Mouse (Mus musculus) limb, embryonic 12.5 days (tissue): Measurements from ENCODE around the gene Nme2. TPM values are rescaled to one million over a fixed set of nuclear protein-coding genes. Genes with fewer than 3 reads are reported as not detected.

ENCODE experiments used
- ATAC-seq: fragments of 200-750 bp; cut with Nextera tagmentation; 2 replicates; pipeline ENCODE4 v1.8.0; 2017; ENCODE audit warnings: low read depth, moderate TSS enrichment; ENCODE audit not compliant: insufficient number of reproducible peaks, insufficient read depth, low FRiP score, low TSS enrichment
- H3K27ac ChIP-seq: fragments of 300-500 bp; sonication (generic); 2 replicates; pipeline ENCODE4 v1.5.1; 2016; ENCODE audit warnings: mild to moderate bottlenecking, moderate library complexity
- H3K27me3 ChIP-seq: fragments of 300-500 bp; sonication (generic); 2 replicates; pipeline ENCODE4 v1.6.1; 2016; ENCODE audit warnings: mild to moderate bottlenecking, moderate library complexity
- H3K36me3 ChIP-seq: fragments of 300-500 bp; sonication (generic); 2 replicates; pipeline ENCODE4 v1.6.1; 2016; ENCODE audit warnings: mild to moderate bottlenecking, moderate library complexity
- H3K4me1 ChIP-seq: fragments of 300-500 bp; sonication (generic); replicated peaks from 2 replicates; pipeline ENCODE4 v1.6.1; 2016
- H3K4me2 ChIP-seq: fragments of 300-500 bp; sonication (generic); 2 replicates; pipeline ENCODE4 v1.6.1; 2016; ENCODE audit warnings: mild to moderate bottlenecking, moderate library complexity
- H3K4me3 ChIP-seq: fragments of 300-500 bp; sonication (generic); replicated peaks from 2 replicates; pipeline ENCODE4 v1.5.1; 2016; ENCODE audit warnings: mild to moderate bottlenecking
- H3K9ac ChIP-seq: fragments of 300-500 bp; sonication (generic); replicated peaks from 2 replicates; pipeline ENCODE4 v1.6.1; 2016; ENCODE audit warnings: mild to moderate bottlenecking, moderate library complexity
- H3K9me3 ChIP-seq: fragments of 300-500 bp; sonication (generic); 2 replicates; pipeline ENCODE4 v1.6.1; 2016; ENCODE audit warnings: mild to moderate bottlenecking, moderate library complexity
- WGBS: fragments of 180-500 bp; shearing (Covaris S2); methylation state at CpG from one replicate; pipeline ENCODE4 v1.1.7; 2016; 5-methylcytosine and 5-hydroxymethylcytosine counted together
- polyA plus RNA-seq: library from polyadenylated mRNA; unstranded; fragments of >200 nt; fragmentation: Nextera tagmentation; extraction: Ambion mirVana; gene quantifications from 2 replicates; pipeline ENCODE4 v1.2.1, GENCODE M21; 2016

Nme2 gene
- 197 and 217 TPM in 2 replicates for polyA plus RNA-seq

GRCm38 (mm10) chr11:93956159-93956558 lies at the start of gene Nme2:
TSS of gene Nme2 (minus strand) at chr11:93956259.
- H3K36me3 ChIP-seq = peaks cover 66% of the 10 kb centered on the region

GRCm38 (mm10) chr11:94003346-94003745 lies 47.3 kb upstream of the Nme2 start:
- H3K27ac ChIP-seq = no peak overlapping the region
- no peaks in the 10 kb centered on the region for H3K36me3 ChIP-seq
- H3K9me3 ChIP-seq = no peaks in the 10 kb centered on the region
- WGBS = 95% methylated on average over 2 of the region's 2 CpGs
- no peak overlapping the region for H3K4me2 ChIP-seq
- H3K4me3 ChIP-seq = no peak overlapping the region
- no peak for ATAC-seq
- no peaks in the 10 kb centered on the region for H3K4me1 ChIP-seq
- H3K9ac ChIP-seq = no peak overlapping the region
- no peaks in the 10 kb centered on the region for H3K27me3 ChIP-seq

More at GRCm38 (mm10) chr11:93956159-93956558, at the start of gene Nme2:
- Histone ChIP-seq H3K9ac (peak within 1 kb of the TSS; percentile 79), H3K4me2 (peak within 1 kb of the TSS; percentile 86), H3K27ac (peak within 1 kb of the TSS; percentile 89), H3K4me1 (peaks cover 32% of the 10 kb centered on the region), H3K4me3 (peak within 1 kb of the TSS; percentile 73), H3K27me3 (no peaks in the 10 kb centered on the region), H3K9me3 (no peaks in the 10 kb centered on the region)
- 3% methylated on average over 6 of the region's 6 CpGs for WGBS
- ATAC-seq = peak; percentile 30; the same call in 1 of the 2 replicates

GRCm38 (mm10) chr11:93999276-93999675 lies 43.2 kb upstream of the Nme2 start:
- Histone ChIP-seq H3K27me3 (no peaks in the 10 kb centered on the region), H3K4me3 (no peak overlapping the region), H3K9ac (no peak overlapping the region), H3K4me2 (no peak overlapping the region), H3K36me3 (no peaks in the 10 kb centered on the region), H3K9me3 (no peaks in the 10 kb centered on the region), H3K27ac (no peak overlapping the region), H3K4me1 (peaks cover 14% of the 10 kb centered on the region)
- no peak for ATAC-seq

- Histone ChIP-seq H3K36me3 (no peaks in the 10 kb centered on the region), H3K4me3 (peak overlapping the region; percentile 88), H3K27ac (no peak overlapping the region), H3K9me3 (no peaks in the 10 kb centered on the region), H3K9ac (peak overlapping the region; percentile 89), H3K4me2 (peak overlapping the region; percentile 87), H3K4me1 (peaks cover 14% of the 10 kb centered on the region), H3K27me3 (no peaks in the 10 kb centered on the region)
- ATAC-seq = no peak
- 35% methylated on average over 13 of the region's 13 CpGs for WGBS
These were observed 41.2 kb upstream of the Nme2 start for GRCm38 (mm10) chr11:93997141-93997775.

GRCm38 (mm10) chr11:93996306-93997140 lies 40.5 kb upstream of the Nme2 start:
- Histone ChIP-seq H3K9me3 (no peaks in the 10 kb centered on the region), H3K27me3 (no peaks in the 10 kb centered on the region), H3K9ac (peak overlapping the region; percentile 89), H3K36me3 (no peaks in the 10 kb centered on the region), H3K4me1 (peaks cover 14% of the 10 kb centered on the region), H3K4me2 (peak overlapping the region; percentile 87), H3K27ac (peak overlapping the region; percentile 93), H3K4me3 (peak overlapping the region; percentile 88)
- ATAC-seq = peak; percentile 76
- WGBS = under 1% methylated on average over 58 of the region's 58 CpGs

GRCm38 (mm10) chr11:93995720-93996305 lies 39.8 kb upstream of the Nme2 start, which contains the start of gene Spag9:
TSS of gene Spag9 (plus strand) at chr11:93996091.
- peak; percentile 90 for ATAC-seq
- WGBS = under 1% methylated on average over 58 of the region's 70 CpGs

GRCm38 (mm10) chr11:93995111-93995719 lies 39.2 kb upstream of the Nme2 start:
- Histone ChIP-seq H3K4me1 (peaks cover 14% of the 10 kb centered on the region), H3K36me3 (no peaks in the 10 kb centered on the region), H3K27ac (peak overlapping the region; percentile 89), H3K27me3 (no peaks in the 10 kb centered on the region), H3K9ac (peak overlapping the region; percentile 70), H3K4me2 (peak overlapping the region; percentile 87), H3K9me3 (no peaks in the 10 kb centered on the region), H3K4me3 (peak overlapping the region; percentile 88)
- ATAC-seq = peak; percentile 37
- 9% methylated on average over 15 of the region's 15 CpGs for WGBS

More at GRCm38 (mm10) chr11:93995720-93996305, 39.8 kb upstream of the Nme2 start, which contains the start of gene Spag9:
- Histone ChIP-seq H3K36me3 (no peaks in the 10 kb centered on the region), H3K27ac (peak within 1 kb of the TSS; percentile 93), H3K9me3 (no peaks in the 10 kb centered on the region), H3K4me2 (peak within 1 kb of the TSS; percentile 87), H3K27me3 (no peaks in the 10 kb centered on the region), H3K9ac (peak within 1 kb of the TSS; percentile 89), H3K4me3 (peak within 1 kb of the TSS; percentile 88), H3K4me1 (peaks cover 14% of the 10 kb centered on the region)

- Histone ChIP-seq H3K4me1 (peaks cover 14% of the 10 kb centered on the region), H3K9me3 (no peaks in the 10 kb centered on the region), H3K27ac (no peak overlapping the region), H3K36me3 (no peaks in the 10 kb centered on the region), H3K4me3 (peak overlapping the region; percentile 88; the same call in 1 of the 2 replicates), H3K9ac (no peak overlapping the region), H3K27me3 (no peaks in the 10 kb centered on the region), H3K4me2 (peak overlapping the region; percentile 87)
- ATAC-seq = no peak
- WGBS = 63% methylated on average over 5 of the region's 5 CpGs
These were observed 38.5 kb upstream of the Nme2 start for GRCm38 (mm10) chr11:93994531-93994930.

GRCm38 (mm10) chr11:93988328-93989062 lies 32.4 kb upstream of the Nme2 start:
- WGBS = 66% methylated on average over 12 of the region's 12 CpGs
- Histone ChIP-seq H3K27me3 (no peaks in the 10 kb centered on the region), H3K4me1 (no peaks in the 10 kb centered on the region), H3K4me3 (no peak overlapping the region), H3K4me2 (no peak overlapping the region), H3K36me3 (no peaks in the 10 kb centered on the region), H3K9me3 (no peaks in the 10 kb centered on the region), H3K9ac (no peak overlapping the region), H3K27ac (no peak overlapping the region)
- no peak for ATAC-seq

GRCm38 (mm10) chr11:93987625-93988327 lies 31.7 kb upstream of the Nme2 start:
- ATAC-seq = no peak
- H3K4me3 ChIP-seq = no peak overlapping the region
- no peak overlapping the region for H3K9ac ChIP-seq
- no peaks in the 10 kb centered on the region for H3K9me3 ChIP-seq
- no peaks in the 10 kb centered on the region for H3K27me3 ChIP-seq
- no peaks in the 10 kb centered on the region for H3K4me1 ChIP-seq
- no peak overlapping the region for H3K4me2 ChIP-seq
- no peaks in the 10 kb centered on the region for H3K36me3 ChIP-seq
- H3K27ac ChIP-seq = no peak overlapping the region
- 73% methylated on average over 8 of the region's 8 CpGs for WGBS
